Comparison of ENCODE assay signal across 10 mouse cellular contexts in the genomic region with DNA sequence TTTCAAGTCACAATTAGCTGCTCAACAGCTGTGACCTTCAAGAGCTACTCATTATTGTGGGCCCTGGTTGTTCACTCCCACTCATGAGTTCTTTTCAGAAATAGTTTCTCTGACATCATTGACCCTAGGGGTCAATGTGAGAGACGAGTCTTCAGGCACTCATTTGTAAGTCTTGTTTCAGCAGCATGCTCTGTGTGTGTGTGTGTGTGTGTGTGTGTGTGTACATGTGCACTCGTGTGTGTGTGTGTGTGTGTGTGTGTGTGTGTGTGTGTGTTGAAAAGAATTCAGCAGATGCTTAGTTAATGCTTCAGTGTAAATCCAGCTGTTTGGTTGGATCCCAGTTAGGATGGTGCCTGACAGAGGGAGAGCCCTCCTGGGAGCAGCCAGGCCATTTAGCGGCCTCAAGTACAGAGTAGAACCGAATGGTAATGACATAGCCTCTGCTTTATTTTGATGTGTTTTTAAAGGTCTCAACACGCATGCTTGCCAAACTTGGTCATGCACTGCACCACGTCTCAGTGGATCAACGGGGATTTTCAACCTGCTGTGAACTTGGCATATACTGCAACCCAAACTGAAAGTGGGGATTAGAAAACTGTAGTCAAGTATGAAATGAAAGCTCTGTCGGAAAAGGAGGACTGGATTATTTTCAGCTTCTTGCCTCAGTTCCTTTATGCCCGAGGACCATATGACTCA.
DNase-seq lines count a peak whose midpoint lies in the region; ATAC-seq and TF ChIP-seq lines count a peak whose summit lies in the region.
"Had no signal": no experiment of that assay in that cellular context is flagged by ENCODE, and none has a peak within 500 bp of the region (broad histone marks: within the 10 kb centered on the region; RNA-seq: fewer than 3 reads in every experiment).

No protein-coding gene starts in this region.

- 73% methylated on average over 9 of the region's 9 CpGs for WGBS in heart, embryonic 12.5 days
- WGBS in embryonic facial prominence, embryonic 15.5 days, result 52% methylated on average over 9 of the region's 9 CpGs

- H3K9ac ChIP-seq in heart, embryonic 12.5 days, result no peak overlapping the region
- no peak overlapping the region for H3K9ac ChIP-seq in embryonic facial prominence, embryonic 15.5 days
- H3K9ac ChIP-seq: heart, embryonic 15.5 days; liver, embryonic 15.5 days had no signal

- TF ChIP-seq CTCF in brain, embryonic 14.5 days (IDR thresholded peaks at IDR 0.05; ENCODE audit: borderline replicate concordance, extremely low read depth, insufficient read depth, insufficient read length), result no peak

- no peaks in the 10 kb centered on the region for H3K4me1 ChIP-seq in heart, embryonic 12.5 days (replicated peaks)
- no peaks in the 10 kb centered on the region for H3K4me1 ChIP-seq in embryonic facial prominence, embryonic 15.5 days
- H3K4me1 ChIP-seq: heart, embryonic 15.5 days; liver, embryonic 15.5 days had no signal

- no peak overlapping the region for H3K4me3 ChIP-seq in heart, embryonic 12.5 days
- no peak overlapping the region for H3K4me3 ChIP-seq in embryonic facial prominence, embryonic 15.5 days (replicated peaks)
- H3K4me3 ChIP-seq: heart, embryonic 15.5 days; liver, embryonic 15.5 days had no signal

- H3K9me3 ChIP-seq in heart, embryonic 12.5 days (replicated peaks), result no peaks in the 10 kb centered on the region
- no peaks in the 10 kb centered on the region for H3K9me3 ChIP-seq in embryonic facial prominence, embryonic 15.5 days (replicated peaks)
- H3K9me3 ChIP-seq: heart, embryonic 15.5 days; liver, embryonic 15.5 days had no signal

- H3K36me3 ChIP-seq in heart, embryonic 12.5 days, result no peaks in the 10 kb centered on the region
- no peaks in the 10 kb centered on the region for H3K36me3 ChIP-seq in embryonic facial prominence, embryonic 15.5 days
- H3K36me3 ChIP-seq: heart, embryonic 15.5 days; liver, embryonic 15.5 days had no signal

- no peak overlapping the region for H3K27ac ChIP-seq in heart, embryonic 12.5 days (ENCODE audit: poor library complexity, severe bottlenecking)
- H3K27ac ChIP-seq in embryonic facial prominence, embryonic 15.5 days (replicated peaks), result no peak overlapping the region
- H3K27ac ChIP-seq: heart, embryonic 15.5 days; liver, embryonic 15.5 days had no signal

- peak; percentile 2 to 7 for DNase-seq in heart, adult 18-20 months
- DNase-seq in brain, embryonic 14.5 days (ENCODE audit: low read depth), result peak; percentile 51
- peak; percentile 4 for DNase-seq in lung, postnatal 14 days
- no peak for DNase-seq in urinary bladder, postnatal 14 days (ENCODE audit: low spot score)
- DNase-seq in natural killer cell, adult 2 months (ENCODE audit: low spot score in 2 of 2), result no peak
- DNase-seq in thymus, postnatal 14 days, result no peak

- TF ChIP-seq POLR2A in brain, embryonic 14.5 days (IDR thresholded peaks at IDR 0.05; ENCODE audit: borderline replicate concordance, extremely low read depth, insufficient read depth, insufficient read length, poor library complexity, severe bottlenecking), result no peak

- H3K4me2 ChIP-seq in heart, embryonic 12.5 days, result no peak overlapping the region
- H3K4me2 ChIP-seq in embryonic facial prominence, embryonic 15.5 days (replicated peaks), result no peak overlapping the region
- H3K4me2 ChIP-seq: heart, embryonic 15.5 days; liver, embryonic 15.5 days had no signal

- ATAC-seq in heart, embryonic 12.5 days (ENCODE audit: insufficient number of reproducible peaks, low FRiP score), result no peak
- ATAC-seq in embryonic facial prominence, embryonic 15.5 days (ENCODE audit: insufficient number of reproducible peaks, low FRiP score, low TSS enrichment, low read depth), result peak; percentile 60

- no peaks in the 10 kb centered on the region for H3K27me3 ChIP-seq in heart, embryonic 12.5 days (replicated peaks)
- H3K27me3 ChIP-seq in embryonic facial prominence, embryonic 15.5 days, result no peaks in the 10 kb centered on the region
- H3K27me3 ChIP-seq: heart, embryonic 15.5 days; liver, embryonic 15.5 days had no signal

Comparison
In these comparisons a context has a peak if more than half of its experiments do, and no peak if none do; other contexts are left out.
1. DNase-seq: peak in heart, adult 18-20 months (2 of 2), brain, embryonic 14.5 days (single experiment) and lung, postnatal 14 days (single experiment); none in urinary bladder, postnatal 14 days (single experiment), natural killer cell, adult 2 months (0 of 2) and thymus, postnatal 14 days (single experiment).